Mouse (Mus musculus): ENCODE results near the gene Fgfbp3.
"Not testable (repeated sequence)": the region's sequence is repeated elsewhere in the genome, so short reads cannot be mapped to it uniquely, and the experiment has no call there.

The Fgfbp3 gene

DNA sequence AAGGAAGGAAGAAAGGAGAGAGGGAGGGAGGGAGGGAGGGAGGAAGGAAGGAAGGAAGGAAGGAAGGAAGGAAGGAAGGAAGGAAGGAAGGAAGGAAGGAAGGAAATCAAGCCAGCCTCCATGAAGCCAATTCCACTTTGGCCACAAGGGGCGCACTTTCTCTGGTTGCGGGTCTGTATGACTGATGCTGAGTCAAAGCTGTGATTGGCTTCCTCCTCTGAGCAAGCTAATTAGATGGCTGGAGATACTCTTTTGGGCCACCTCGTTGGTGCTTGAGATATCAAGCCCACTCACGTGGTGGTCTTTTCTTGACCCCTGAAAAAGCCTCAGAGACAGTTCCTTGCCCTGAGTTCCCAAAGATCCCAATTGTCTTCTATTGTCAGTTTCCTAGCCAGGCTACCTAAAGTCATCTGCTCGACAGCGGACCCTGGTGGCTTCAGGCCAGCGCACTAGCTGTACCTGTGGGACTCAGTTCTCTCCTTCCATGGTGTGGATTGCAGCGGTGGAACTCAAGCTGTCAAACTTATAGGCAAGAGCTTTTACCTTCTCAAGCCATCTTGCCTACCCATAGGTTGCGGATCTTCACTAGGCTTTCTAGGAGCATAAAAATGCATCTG, 9.6 kb downstream of the Fgfbp3 start:
- peak; percentile 74 for DNase-seq

DNA sequence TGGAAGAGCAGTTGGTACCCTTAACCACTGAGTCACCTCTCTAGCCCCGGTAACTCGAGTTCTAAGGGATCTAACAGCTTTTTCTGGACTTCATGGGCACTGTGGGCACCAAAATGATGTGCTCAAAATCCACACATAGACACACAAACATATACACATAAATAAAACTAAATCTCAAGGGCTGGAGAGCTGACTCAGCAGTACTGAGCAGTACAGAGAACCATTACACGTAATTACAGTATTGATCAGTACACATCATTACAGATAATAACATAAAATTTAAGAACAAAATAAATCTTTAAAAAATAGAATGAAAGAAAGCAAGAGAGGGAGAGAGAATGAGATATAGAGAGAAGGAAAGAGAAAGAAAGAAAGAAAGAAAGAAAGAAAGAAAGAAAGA, 10.3 kb downstream of the Fgfbp3 start:
- DNase-seq: no peak

DNA sequence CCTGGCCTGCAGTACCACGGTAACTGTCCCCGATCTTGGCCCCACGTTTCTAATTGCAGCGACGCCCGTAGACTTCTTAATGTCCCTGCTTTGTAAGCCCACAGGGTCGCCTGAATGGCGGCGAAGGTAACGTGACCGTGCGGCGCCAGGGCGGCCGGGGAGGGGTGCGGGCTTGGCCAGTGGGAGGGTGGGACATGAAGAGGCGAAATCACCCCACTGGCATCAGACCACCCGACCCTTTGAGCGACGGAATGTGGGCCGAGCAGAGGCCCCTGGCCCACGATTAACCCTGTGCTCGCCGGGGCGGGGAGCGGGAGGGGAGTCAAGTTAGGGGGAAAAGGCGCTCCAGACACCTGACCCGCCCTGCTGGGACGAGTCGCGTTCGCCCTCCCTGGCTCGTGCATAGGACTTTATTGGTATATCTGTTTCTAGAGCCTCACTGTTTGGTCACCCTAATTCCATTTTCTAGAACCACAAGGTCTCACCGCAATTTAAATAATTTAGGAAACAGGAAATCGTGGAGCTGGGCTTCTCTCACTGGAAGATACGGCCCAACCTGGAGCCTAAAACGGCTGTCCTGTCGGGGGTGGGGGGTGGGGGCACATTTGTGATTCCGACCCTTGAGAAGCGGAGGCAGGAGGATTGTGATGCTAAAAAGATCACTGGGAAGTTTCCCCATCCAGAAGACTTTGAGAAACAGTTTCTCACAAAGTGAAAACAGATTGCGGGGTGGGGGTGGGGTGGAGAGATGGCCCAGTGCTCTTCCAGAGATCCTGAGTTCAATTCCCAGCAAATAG, 15.0 kb downstream of the Fgfbp3 start:
- DNase-seq: no peak

DNA sequence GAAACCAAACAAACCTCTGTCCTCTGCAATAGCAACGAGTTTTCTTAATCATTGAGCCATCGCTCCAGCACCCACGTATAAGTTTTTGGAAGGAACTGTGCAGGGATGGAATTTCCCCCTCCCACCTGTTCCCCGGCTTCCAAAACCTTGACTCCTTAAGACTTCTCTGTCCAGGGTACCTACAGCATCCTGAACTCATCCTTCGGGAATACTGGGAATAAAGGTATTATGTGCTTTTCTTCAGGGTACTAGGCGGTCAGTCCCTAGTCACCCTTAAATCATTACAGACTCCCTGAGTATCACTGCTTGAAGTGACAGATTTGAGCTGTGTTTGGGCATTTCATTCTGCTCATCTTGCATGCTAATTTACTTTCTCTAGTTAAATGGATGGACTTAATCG, 16.0 kb downstream of the Fgfbp3 start:
- DNase-seq: no peak

DNA sequence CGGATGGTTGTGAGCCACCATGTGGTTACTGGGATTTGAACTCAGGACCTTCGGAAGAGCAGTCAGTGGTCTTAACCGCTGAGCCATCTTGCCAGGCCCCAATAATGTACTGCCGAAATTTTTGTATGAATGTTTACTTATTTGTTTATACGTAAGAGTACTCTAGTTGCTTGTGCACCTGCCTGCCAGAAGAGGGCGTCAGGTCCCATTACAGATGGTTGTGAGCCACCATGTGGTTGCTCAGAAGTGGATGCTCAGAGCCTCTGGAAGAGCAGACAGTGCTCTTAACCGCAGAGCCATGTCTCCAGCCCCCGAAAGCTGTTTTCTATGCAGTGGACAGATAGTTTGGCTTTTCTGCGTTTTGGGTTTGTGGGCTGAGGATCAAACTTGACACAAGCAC, 21.6 kb downstream of the Fgfbp3 start:
- DNase-seq: peak; percentile 10

DNA sequence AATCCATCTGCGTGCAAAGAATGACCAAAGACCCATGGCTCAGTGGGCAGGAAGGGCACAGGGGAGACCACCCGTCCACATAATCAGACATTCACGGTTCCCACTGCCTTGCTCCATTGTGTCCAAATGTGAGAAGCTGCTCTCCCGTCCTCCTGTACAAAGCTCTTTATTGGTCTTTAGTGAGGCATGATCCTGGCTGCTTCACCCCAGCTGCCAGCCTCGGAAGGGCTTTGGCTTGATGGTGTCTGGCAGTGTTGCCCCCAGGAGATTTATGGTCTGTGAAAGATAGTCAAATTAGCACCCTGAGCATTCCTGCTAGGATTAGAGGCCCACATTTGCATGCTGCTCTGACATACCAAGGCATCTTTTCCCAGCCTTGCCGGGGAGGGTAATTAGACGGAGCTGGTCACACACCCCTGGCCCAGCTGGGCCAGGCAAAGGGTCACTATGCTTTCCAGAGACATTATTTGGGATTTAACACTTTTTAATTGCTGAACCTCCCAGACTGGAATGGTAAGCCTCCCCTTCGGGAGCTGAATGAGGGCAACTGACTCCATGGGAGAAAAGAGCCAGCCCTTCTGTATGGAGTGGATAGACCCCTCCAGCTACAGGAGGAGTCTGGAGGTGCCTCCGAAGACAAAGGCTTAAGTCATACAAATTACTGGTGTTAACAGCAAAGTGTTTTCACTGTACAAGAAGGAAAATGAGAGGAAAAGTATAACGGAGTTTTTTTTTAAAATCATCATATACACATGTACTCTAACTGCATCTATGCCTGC, 22.4 kb downstream of the Fgfbp3 start:
- DNase-seq: no peak

DNA sequence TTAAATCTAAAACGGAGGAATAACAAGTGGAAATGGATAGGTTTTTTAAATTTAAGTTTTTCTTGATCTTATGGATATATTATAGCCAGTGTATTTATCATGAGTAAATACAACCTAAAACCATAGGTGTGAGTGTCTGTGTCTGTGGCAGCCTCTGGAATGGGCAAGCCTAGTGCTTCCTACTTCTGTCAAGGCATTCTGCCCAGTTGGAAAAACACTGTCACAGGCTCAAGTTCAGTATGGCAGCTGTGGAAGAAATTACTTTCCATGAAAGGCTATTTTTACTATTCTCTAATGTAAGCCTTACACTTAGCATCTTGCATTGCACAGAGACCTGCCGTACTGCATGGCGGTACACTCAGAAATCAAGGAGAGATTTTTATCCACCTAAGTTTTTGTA, 27.7 kb downstream of the Fgfbp3 start:
- no peak for DNase-seq

GRCm38 (mm10) chr19:36887706-36888105, 31.7 kb downstream of the Fgfbp3 start:
- DNase-seq: no peak

DNA sequence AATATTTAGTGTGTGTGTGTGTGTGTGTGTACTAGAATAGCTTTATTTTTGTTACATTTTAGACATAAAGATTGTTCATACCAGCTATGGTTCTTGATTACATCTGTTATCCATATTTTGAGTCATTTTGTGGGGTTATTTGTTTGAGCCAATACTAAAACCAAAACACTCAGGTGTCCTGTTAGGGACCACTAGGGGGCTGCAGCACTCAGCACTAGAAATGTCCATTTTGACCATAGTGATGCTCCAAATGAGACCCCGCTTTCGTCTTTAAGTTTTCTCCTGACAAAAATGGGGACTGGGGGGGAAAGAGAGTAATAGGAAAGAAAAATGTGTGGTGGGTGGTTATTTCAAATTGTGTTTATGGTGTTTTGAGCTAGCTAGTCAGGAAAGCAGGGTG, 33.1 kb downstream of the Fgfbp3 start:
- no peak for DNase-seq

- peak; percentile 18 for DNase-seq
These were observed 36.3 kb downstream of the Fgfbp3 start for GRCm38 (mm10) chr19:36883119-36883518.

DNA sequence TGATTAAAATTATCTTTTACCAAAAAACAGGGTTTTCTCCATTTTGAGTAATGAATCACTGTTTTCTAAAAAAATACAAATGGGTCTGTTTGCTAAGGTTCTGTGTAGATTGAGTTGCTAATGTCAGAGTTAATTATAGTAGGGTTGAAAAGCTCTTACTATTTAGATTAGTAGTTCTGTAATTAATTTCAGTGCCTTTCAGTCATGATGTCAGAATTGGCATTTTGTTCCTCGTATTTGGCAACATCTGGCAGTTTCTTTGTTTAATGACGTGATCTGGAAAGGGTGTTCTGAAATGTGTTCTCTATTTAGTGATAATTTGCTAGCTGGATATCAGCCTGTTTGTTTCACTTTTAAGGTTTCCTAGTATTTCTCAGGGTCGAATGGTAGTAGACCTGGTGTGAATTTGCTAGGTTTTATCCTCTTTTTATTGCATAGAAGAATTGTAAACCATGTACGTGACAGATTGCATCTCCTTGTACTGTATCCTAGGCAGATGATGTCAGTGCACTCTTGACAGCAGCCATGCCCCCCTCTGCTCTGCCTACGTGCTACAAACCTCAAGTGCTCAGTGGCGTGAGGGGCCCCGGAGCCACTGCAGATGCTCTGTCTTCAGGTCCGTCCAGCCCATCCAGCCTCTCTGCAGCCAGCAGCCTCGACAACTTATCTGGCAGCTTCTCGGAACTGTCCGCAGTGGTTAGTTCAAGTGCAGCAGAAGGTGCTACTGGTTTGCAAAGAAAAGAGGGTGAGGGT, 40.5 kb downstream of the Fgfbp3 start:
- DNase-seq: no peak

DNA sequence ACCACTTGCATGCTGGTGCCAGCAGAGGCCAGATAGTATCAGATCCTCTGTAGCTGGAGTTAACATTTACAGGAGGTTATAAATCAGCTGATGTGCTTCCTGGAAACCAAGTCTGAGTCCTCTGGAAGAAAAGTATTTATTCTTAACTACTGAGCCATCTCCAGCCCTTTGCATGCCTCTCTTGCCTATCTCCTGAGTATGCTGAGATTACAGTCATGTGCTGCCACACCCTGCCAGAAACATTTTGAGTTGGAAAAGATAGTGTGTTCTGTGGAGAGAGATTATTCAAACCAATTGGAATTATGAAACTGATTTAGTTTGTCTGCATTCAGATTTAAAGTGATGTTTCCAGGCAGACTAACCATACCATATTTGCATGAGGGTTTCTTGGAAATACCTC, 42.1 kb downstream of the Fgfbp3 start:
- no peak for DNase-seq

DNA sequence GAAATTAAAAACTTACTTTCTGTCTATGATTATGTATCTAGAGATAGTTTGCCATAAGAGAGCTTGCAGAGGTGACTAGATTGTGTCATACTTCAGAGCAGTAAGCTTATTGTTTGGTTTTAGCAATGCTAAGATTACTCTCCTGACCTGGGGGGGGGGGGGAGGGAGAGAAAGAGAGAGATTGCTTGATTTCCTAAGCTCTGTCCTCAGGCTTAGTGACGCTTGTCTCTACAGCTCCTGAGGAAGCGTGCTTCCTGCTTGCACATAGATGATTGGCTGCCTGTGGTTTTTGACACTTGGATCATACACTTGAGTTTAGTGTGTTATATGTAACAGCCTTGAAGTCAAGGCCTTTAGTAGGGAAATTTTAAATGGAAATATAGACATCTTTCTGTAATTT, 44.8 kb downstream of the Fgfbp3 start:
- no peak for DNase-seq

DNA sequence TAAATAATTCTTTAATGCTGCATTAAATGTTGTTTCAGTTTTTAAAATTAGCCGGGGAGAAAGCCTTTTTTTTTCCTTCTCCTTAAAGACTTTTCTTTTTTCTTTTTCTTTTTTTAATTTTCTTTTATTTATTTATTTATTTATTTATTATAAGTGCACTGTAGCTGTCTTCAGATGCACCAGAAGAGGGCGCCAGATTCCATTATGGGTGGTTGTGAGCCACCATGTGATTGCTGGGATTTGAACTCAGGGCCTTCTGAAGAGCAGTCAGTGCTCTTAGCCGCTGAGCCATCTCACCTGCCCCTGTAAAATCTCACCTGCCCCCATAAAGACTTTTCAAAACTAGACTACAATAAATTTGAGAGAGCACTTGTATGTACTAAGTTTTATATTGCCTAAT, 50.7 kb downstream of the Fgfbp3 start:
- DNase-seq: not testable (repeated sequence)

Measured in thymus, postnatal 25 days (tissue).